Mouse (Mus musculus) intestine, embryonic 16.5 days (tissue): ENCODE data around the gene Ina. TPM values are rescaled to one million over a fixed set of nuclear protein-coding genes. Genes with fewer than 3 reads are reported as not detected.
A peak's percentile ranks its signal among the peaks of the same experiment; 100 is the strongest.

ENCODE experiments used
- ATAC-seq: fragments of 200-750 bp; cut with Nextera tagmentation; 2 replicates; pipeline ENCODE4 v1.8.0; 2017; ENCODE audit warnings: moderate TSS enrichment, moderate library complexity
- H3K27ac ChIP-seq: fragments of 300-500 bp; sonication (generic); 2 replicates; pipeline ENCODE4 v1.5.1; 2014; ENCODE audit warnings: mild to moderate bottlenecking, low read length
- H3K27me3 ChIP-seq: fragments of 300-500 bp; sonication (generic); replicated peaks from 2 replicates; pipeline ENCODE4 v1.6.1; 2014; ENCODE audit warnings: low read length, control low read depth, mixed read lengths; ENCODE audit not compliant: control insufficient read depth, insufficient read depth
- H3K36me3 ChIP-seq: fragments of 300-500 bp; sonication (generic); 2 replicates; pipeline ENCODE4 v1.6.1; 2014; ENCODE audit warnings: low read length, control low read depth; ENCODE audit not compliant: control insufficient read depth, insufficient read depth
- H3K4me1 ChIP-seq: fragments of 300-500 bp; sonication (generic); 2 replicates; pipeline ENCODE4 v1.6.1; 2014; ENCODE audit warnings: low read length, control low read depth, mixed read lengths; ENCODE audit not compliant: control insufficient read depth, insufficient read depth
- H3K4me2 ChIP-seq: fragments of 300-500 bp; sonication (generic); 2 replicates; pipeline ENCODE4 v1.6.1; 2014; ENCODE audit warnings: low read depth, low read length, control low read depth
- H3K4me3 ChIP-seq: fragments of 300-500 bp; sonication (generic); 2 replicates; pipeline ENCODE4 v1.5.1; 2014; ENCODE audit warnings: mild to moderate bottlenecking, low read length
- H3K9ac ChIP-seq: fragments of 300-500 bp; sonication (generic); 2 replicates; pipeline ENCODE4 v1.6.1; 2014; ENCODE audit warnings: low read depth, low read length
- H3K9me3 ChIP-seq: fragments of 300-500 bp; sonication (generic); 2 replicates; pipeline ENCODE4 v1.6.1; 2016; ENCODE audit warnings: low read length, control low read depth; ENCODE audit not compliant: control insufficient read depth
- WGBS: fragments of 180-500 bp; shearing (Covaris S2); extraction: QIAGEN DNeasy Blood & Tissue Kit; methylation state at CpG from one replicate; pipeline ENCODE4 v1.1.7; 2014; 5-methylcytosine and 5-hydroxymethylcytosine counted together
- polyA plus RNA-seq: library from polyadenylated mRNA; unstranded; fragments of >200 nt; fragmentation: Nextera tagmentation; extraction: Ambion mirVana; gene quantifications from 2 replicates; pipeline ENCODE4 v1.2.1, GENCODE M21; 2015

The Ina gene
- 5.6 and 7.9 TPM in 2 replicates for polyA plus RNA-seq

GRCm38 (mm10) chr19:47014447-47015381 lies at the start of gene Ina, which contains the start of gene Nt5c2:
TSS of gene Ina (plus strand) at chr19:47014698.
TSS of gene Nt5c2 (minus strand) at chr19:47015153.
- Histone ChIP-seq H3K4me3 (peak within 1 kb of the TSS; percentile 51), H3K4me1 (peaks cover 13% of the 10 kb centered on the region), H3K4me2 (peak within 1 kb of the TSS; percentile 89), H3K9ac (peak within 1 kb of the TSS; percentile 49; the same call in 1 of the 2 replicates), H3K27me3 (peaks cover 51% of the 10 kb centered on the region), H3K27ac (no peak within 1 kb of the TSS; the same call in 1 of the 2 replicates), H3K36me3 (no peaks in the 10 kb centered on the region), H3K9me3 (no peaks in the 10 kb centered on the region)
- WGBS, result under 1% methylated on average over 113 of the region's 124 CpGs
- peak; percentile 88 for ATAC-seq

- Histone ChIP-seq H3K4me2 (no peak overlapping the region), H3K27ac (no peak overlapping the region), H3K9ac (no peak overlapping the region), H3K4me1 (peaks cover 14% of the 10 kb centered on the region), H3K36me3 (no peaks in the 10 kb centered on the region), H3K27me3 (no peaks in the 10 kb centered on the region), H3K4me3 (no peak overlapping the region), H3K9me3 (no peaks in the 10 kb centered on the region)
- ATAC-seq, result no peak
These were observed 49.0 kb upstream of the Ina start for GRCm38 (mm10) chr19:46965496-46965895.

- Histone ChIP-seq H3K4me1 (peaks cover 7% of the 10 kb centered on the region), H3K27ac (no peak overlapping the region), H3K27me3 (no peaks in the 10 kb centered on the region), H3K9ac (no peak overlapping the region), H3K4me2 (no peak overlapping the region), H3K4me3 (no peak overlapping the region), H3K9me3 (no peaks in the 10 kb centered on the region), H3K36me3 (no peaks in the 10 kb centered on the region)
- no peak for ATAC-seq
- 90% methylated on average over 6 of the region's 6 CpGs for WGBS
These were observed 48.2 kb upstream of the Ina start for GRCm38 (mm10) chr19:46966330-46966729.

GRCm38 (mm10) chr19:46967861-46968260 lies 46.6 kb upstream of the Ina start:
- ATAC-seq, result no peak
- H3K9ac ChIP-seq, result no peak overlapping the region
- no peak overlapping the region for H3K27ac ChIP-seq
- peaks cover 6% of the 10 kb centered on the region for H3K4me1 ChIP-seq
- H3K27me3 ChIP-seq, result no peaks in the 10 kb centered on the region
- H3K4me2 ChIP-seq, result no peak overlapping the region
- no peak overlapping the region for H3K4me3 ChIP-seq
- no peaks in the 10 kb centered on the region for H3K9me3 ChIP-seq
- H3K36me3 ChIP-seq, result no peaks in the 10 kb centered on the region
- 66% methylated on average over 4 of the region's 4 CpGs for WGBS

GRCm38 (mm10) chr19:46968833-46969232 lies 45.7 kb upstream of the Ina start:
- 72% methylated on average over 5 of the region's 5 CpGs for WGBS
- H3K9me3 ChIP-seq, result no peaks in the 10 kb centered on the region

GRCm38 (mm10) chr19:46969286-46969985 lies 45.1 kb upstream of the Ina start:
- no peaks in the 10 kb centered on the region for H3K27me3 ChIP-seq
- ATAC-seq, result no peak
- no peak overlapping the region for H3K9ac ChIP-seq
- H3K4me2 ChIP-seq, result no peak overlapping the region
- H3K4me3 ChIP-seq, result no peak overlapping the region
- WGBS, result 63% methylated on average over 22 of the region's 22 CpGs
- no peaks in the 10 kb centered on the region for H3K36me3 ChIP-seq
- H3K27ac ChIP-seq, result no peak overlapping the region
- peaks cover 3% of the 10 kb centered on the region; the same call in 1 of the 2 replicates for H3K4me1 ChIP-seq
- H3K9me3 ChIP-seq, result no peaks in the 10 kb centered on the region

More at GRCm38 (mm10) chr19:46968833-46969232, 45.7 kb upstream of the Ina start:
- H3K4me3 ChIP-seq, result no peak overlapping the region
- H3K36me3 ChIP-seq, result no peaks in the 10 kb centered on the region
- H3K27me3 ChIP-seq, result no peaks in the 10 kb centered on the region
- ATAC-seq, result no peak
- H3K27ac ChIP-seq, result no peak overlapping the region
- H3K4me2 ChIP-seq, result no peak overlapping the region
- H3K9ac ChIP-seq, result no peak overlapping the region
- H3K4me1 ChIP-seq, result peaks cover 3% of the 10 kb centered on the region; the same call in 1 of the 2 replicates

- H3K4me2 ChIP-seq, result no peak overlapping the region
- no peaks in the 10 kb centered on the region for H3K27me3 ChIP-seq
- H3K36me3 ChIP-seq, result no peaks in the 10 kb centered on the region
- no peaks in the 10 kb centered on the region for H3K9me3 ChIP-seq
- peaks cover 3% of the 10 kb centered on the region; the same call in 1 of the 2 replicates for H3K4me1 ChIP-seq
- H3K27ac ChIP-seq, result no peak overlapping the region
- no peak overlapping the region for H3K9ac ChIP-seq
- WGBS, result 35% methylated on average over 13 of the region's 13 CpGs
- H3K4me3 ChIP-seq, result no peak overlapping the region
- peak; percentile 70 for ATAC-seq
These were observed 44.3 kb upstream of the Ina start for GRCm38 (mm10) chr19:46970121-46970729.

- 51% methylated on average over 8 of the region's 8 CpGs for WGBS
- Histone ChIP-seq H3K9me3 (no peaks in the 10 kb centered on the region), H3K27me3 (no peaks in the 10 kb centered on the region), H3K36me3 (no peaks in the 10 kb centered on the region), H3K4me2 (no peak overlapping the region), H3K4me3 (no peak overlapping the region), H3K9ac (no peak overlapping the region), H3K4me1 (peaks cover 3% of the 10 kb centered on the region; the same call in 1 of the 2 replicates), H3K27ac (peak overlapping the region; percentile 36; the same call in 1 of the 2 replicates)
- ATAC-seq, result 0 out of 2 replicates have a peak, but pooled peaks have one; percentile 55
These were observed 43.3 kb upstream of the Ina start for GRCm38 (mm10) chr19:46971051-46971689.
